Mouse (Mus musculus): ENCODE data around the gene Zfyve9.
A peak's percentile ranks its signal among the peaks of the same experiment; 100 is the strongest.
"Not testable (repeated sequence)": the region's sequence is repeated elsewhere in the genome, so short reads cannot be mapped to it uniquely, and the experiment has no call there.

Gene Zfyve9

DNA sequence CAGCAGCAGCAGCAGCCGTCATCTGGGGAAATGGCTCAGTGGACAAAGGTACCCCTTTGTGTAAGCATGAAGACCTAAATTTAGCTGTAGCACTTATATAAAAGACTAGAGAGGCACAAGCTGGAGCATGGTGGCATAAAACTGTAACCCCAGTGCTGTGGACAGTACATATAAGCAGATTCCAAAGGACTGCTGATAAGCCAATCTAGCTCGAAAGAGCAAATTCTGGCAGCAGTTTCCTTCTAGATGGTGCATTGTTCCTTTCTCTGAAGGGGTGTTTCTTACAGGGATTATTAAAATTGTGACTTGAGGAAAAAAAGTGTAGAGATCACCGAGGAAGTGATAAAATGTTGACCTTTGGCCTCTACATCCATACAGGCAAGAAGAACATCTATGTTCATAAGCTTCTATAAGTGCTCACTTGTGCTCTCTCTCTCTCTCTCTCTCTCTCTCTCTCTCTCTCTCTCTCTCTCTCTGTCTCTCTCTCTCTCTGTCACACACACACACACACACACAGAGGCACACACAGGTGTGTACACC, 59.3 kb downstream of the Zfyve9 start:
- DNase-seq (ENCODE audit: low spot score) = no peak

DNA sequence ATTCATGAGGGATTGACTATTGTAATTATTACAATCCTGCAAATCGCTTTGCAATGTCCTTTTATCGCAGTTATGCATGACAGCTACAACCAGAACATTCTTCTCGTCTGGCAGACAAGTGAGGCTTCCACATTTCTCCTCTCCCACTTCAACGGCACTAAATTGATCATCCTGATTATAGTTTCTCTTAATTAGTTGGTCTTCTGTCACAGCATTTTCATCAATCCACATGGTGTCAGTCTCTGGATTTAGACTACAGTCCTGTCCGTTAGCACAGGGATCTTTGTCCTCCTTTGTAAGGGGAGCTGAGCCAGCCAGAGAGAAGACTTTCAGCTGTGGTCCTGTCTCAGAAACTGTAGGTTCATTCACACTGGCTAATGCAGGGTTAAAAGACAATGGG, 61.2 kb downstream of the Zfyve9 start, which contains the start of gene 3110021N24Rik:
3110021N24Rik (plus strand) TSS at position 301 of the 400 bp plus-strand sequence.
- no peak for DNase-seq (ENCODE audit: low spot score)

DNA sequence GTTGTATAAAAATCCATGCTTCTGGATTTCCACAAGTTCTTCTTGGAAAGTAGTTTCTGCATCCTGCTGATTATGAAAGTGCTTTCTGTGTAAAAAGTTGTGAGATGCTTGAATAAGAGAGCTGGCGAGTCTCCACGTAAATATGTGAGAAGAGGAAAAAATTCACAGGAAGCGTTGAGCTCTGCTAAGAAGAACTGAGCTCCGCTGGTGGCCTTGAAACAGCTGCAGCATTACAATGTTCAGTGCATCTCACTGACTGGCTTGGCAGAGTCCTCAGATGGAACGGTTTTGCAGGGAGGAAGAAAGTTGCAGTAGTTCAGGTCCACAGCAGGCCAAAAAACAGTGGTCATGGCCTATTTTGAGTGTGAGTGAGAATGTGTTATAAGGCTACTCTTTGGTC, 72.4 kb downstream of the Zfyve9 start:
- DNase-seq (ENCODE audit: low spot score) = peak; percentile 8

DNA sequence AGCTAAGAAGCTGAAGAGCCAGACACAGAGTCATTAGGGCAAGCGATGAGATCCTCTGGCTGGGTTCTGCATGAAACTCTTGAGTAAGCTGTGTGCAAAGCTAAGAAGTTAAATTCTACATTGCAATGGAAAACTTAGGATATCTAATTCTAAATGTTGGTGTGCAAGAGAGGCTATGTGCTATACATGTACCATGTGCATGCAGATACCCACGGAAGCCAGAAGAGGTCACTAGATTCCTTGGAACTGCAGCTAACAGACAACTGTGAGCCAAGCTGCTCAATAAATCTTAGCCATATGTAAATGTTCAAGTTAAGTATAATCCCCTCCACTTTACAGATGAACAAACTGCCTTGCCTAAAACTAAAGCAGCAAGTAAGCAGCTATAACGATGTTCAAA, 83.7 kb downstream of the Zfyve9 start:
- DNase-seq (ENCODE audit: low spot score) = peak; percentile 13

DNA sequence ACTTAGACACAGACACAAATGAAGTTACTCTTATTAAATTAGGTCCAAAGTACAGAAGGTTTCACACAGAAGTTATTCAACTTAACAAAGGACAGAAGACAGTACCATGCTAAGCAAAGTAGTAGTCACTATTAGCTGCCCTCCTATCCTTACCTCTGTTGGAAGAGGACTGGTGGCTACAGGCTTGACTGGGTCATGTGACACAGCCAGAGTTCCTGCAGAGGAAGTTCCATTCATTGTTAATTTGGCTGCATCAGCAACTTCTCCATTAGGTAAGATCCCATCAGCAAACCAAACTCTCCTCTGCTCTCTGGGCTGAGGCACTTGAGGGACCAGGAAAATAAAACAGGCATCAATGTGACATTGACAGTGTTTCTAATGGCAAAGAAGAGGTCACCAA, 89.1 kb downstream of the Zfyve9 start:
- DNase-seq (ENCODE audit: low spot score) = no peak

DNA sequence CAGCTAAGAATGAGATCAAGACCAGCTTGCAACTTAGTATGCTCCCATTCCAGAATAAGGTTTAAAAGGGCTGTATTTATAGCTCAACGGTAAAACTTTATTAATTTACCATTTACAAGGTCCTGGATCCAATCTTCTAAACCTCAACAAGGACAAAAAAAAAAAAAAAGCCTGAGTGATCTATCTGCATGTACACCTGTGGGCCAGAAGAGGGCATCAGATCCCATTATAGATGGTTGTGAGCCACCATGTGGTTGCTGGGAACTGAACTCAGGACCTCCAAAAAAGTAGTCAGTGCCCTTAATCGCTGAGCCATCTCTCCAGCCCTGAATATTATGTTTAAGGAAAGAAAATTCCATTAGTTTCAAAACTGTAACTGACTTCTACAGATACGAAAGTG, 90.1 kb downstream of the Zfyve9 start:
- no peak for DNase-seq (ENCODE audit: low spot score)

- DNase-seq (ENCODE audit: low spot score) = not testable (repeated sequence)
These were observed 93.5 kb downstream of the Zfyve9 start for GRCm38 (mm10) chr4:108687098-108687497.

DNA sequence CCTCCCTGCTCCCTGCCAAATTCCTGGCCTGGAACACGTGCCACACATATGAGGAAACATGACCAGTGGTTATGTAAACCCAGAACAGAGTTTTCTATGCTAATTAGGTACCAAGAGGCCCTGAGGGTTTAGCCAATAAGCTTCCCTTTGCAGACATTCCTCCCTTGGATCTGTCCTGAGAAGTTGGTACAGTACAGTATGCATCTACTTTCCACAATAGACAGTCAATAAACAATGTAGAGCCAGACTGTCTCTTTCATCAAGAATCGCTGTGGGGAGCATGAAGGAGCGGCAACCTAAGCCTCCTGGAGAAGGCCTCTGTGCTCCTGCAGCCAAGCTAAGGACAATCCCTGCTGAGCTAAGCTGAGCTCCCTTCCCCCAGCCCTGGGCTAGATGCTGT, 94.4 kb downstream of the Zfyve9 start:
- DNase-seq (ENCODE audit: low spot score) = no peak

- no peak for DNase-seq (ENCODE audit: low spot score)
These were observed 116.2 kb downstream of the Zfyve9 start for GRCm38 (mm10) chr4:108664407-108664806.

DNA sequence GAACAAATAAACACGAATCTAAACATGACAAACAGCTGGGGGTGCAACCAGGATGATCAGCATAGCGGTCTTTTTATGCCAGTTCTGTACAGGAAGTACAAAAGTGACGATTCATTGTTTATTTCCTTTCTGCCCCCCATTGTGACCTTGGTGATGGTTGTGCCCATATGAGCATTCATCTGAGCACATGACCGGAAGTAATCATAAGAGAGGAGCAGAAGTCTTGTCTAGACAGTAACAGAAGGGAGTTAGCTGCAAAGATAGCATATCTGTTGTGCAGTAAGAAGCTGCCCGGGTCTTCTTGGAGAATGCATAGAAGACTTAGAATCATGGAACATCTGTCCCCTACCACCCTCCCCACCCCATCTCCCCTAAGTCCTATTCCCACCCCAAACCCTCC, 141.8 kb downstream of the Zfyve9 start:
- no peak for DNase-seq (ENCODE audit: low spot score)

GRCm38 (mm10) chr4:108637721-108638120, 142.9 kb downstream of the Zfyve9 start:
- no peak for DNase-seq (ENCODE audit: low spot score)

DNA sequence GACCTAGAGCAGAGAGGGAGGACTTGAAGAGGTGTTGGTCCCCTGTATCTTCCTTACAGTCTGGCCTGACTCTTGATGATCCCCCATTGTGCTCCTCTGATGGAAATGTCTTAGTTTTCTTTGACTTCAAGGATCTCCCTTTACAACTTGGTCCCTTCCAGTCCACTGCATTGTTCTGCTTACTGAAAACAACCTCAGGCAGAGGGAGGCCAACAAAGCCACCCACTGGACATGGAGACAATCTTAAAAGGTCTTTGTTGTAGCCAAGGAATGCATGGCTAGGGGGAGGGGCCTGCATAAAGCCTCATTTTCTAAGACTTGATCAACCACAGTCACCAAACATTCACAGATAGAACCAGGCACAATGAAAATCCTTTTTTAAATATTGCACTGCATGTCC, 145.5 kb downstream of the Zfyve9 start:
- DNase-seq (ENCODE audit: low spot score) = no peak

- no peak for DNase-seq (ENCODE audit: low spot score)
These were observed 145.9 kb downstream of the Zfyve9 start for GRCm38 (mm10) chr4:108634696-108635095.

GRCm38 (mm10) chr4:108633703-108634102, 146.9 kb downstream of the Zfyve9 start:
- DNase-seq (ENCODE audit: low spot score) = no peak

DNA sequence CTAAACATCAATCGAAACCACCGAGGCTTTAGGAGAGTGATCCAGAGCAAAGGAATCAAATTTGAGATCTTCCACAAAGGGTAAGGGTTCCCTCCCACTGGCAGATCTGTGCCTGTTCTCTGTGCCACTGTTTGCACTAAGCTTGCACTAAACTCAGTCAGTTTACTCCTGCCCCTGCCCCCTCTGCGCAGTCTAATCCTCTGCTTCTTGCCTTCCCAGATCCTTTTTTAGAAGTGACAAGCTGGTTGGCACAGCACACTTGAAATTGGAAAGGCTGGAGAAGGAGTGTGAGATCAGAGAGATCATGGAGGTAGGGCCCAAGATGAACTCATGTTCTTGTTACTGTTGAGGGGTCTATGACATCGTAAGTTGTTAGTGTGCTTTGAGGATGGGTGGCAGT, 149.0 kb downstream of the Zfyve9 start:
- DNase-seq (ENCODE audit: low spot score) = no peak

- DNase-seq (ENCODE audit: low spot score) = no peak
These were observed 150.5 kb downstream of the Zfyve9 start for GRCm38 (mm10) chr4:108630096-108630495.

- DNase-seq (ENCODE audit: low spot score) = no peak
These were observed 151.2 kb downstream of the Zfyve9 start for GRCm38 (mm10) chr4:108629363-108629880.

GRCm38 (mm10) chr4:108627066-108627465, 153.5 kb downstream of the Zfyve9 start:
- no peak for DNase-seq (ENCODE audit: low spot score)

DNA sequence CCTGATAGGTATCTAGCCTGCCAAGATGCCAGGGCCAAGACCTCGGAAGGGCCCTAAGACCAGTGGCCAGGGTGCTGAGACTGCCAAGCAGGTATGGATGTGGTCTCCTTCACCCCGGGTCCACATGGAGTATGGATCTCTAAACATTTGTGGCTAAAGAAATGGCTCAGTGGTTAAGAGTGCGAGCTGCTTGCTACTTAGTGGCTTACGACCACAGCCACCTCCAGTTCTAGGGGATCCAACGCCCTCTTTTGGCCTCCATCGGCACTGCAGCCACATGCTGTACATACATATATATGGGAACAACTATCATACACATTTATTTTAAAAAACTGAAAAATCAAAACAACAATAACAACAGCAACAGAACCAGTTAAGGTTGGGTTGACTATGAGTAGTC, 159.1 kb downstream of the Zfyve9 start:
- DNase-seq (ENCODE audit: low spot score) = no peak

- DNase-seq (ENCODE audit: low spot score) = no peak
These were observed 160.1 kb downstream of the Zfyve9 start for GRCm38 (mm10) chr4:108620536-108620935.

- DNase-seq (ENCODE audit: low spot score) = peak; percentile 94
These were observed 160.8 kb downstream of the Zfyve9 start, which contains the start of gene Cc2d1b for GRCm38 (mm10) chr4:108619587-108620341. Cc2d1b (plus strand) TSS chr4:108619940.

DNA sequence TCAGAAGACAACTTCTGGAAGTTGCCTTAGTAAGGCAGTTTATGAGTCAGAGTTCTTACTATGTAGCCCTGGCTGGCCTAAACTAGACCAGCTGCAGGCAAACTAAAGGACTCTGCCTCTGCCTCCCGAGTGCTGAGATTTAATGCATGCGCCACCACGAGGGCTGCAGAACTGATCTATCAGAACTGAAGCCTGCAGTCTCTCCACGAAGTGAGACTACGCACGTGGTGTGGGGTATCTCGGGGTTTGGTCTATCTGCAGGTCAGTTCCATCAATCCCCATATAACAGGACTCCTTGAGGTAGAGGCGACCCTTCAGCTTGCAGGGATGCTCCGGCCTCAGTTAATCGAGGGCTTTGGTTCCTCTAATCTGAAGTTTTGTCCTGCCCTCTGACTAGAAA, 161.4 kb downstream of the Zfyve9 start:
- DNase-seq (ENCODE audit: low spot score) = peak; percentile 17

DNA sequence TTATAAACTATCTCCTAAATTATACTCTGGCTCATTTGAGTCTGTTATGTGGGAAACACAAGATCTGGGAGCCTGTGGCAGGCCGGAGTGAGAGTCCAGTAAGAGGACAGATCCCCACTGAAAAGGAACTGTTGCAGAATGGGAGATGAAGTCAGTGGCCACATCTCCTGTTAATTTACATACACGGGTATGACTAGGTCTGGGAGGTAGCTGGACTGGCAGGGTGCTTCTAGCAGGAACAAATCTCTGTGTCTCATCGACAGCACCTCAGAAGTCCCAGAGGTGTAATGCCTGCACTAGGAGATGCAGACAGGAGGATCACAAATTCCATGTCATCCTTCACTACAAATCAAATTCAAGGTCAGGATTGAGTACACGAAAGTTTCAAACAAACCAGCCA, 162.0 kb downstream of the Zfyve9 start:
- no peak for DNase-seq (ENCODE audit: low spot score)

- DNase-seq (ENCODE audit: low spot score) = no peak
These were observed 169.7 kb downstream of the Zfyve9 start for GRCm38 (mm10) chr4:108610935-108611334.
